Mouse (Mus musculus) stomach, postnatal 0 days (tissue): ENCODE data around the gene Pkn1. TPM values are rescaled to one million over a fixed set of nuclear protein-coding genes. Genes with fewer than 3 reads are reported as not detected.

Experiments used
- ATAC-seq: fragments of 200-750 bp; cut with Nextera tagmentation; 2 replicates; pipeline ENCODE4 v1.8.0; 2017; ENCODE audit not compliant: low FRiP score, low TSS enrichment
- DNase-seq: peaks from one replicate; pipeline ENCODE4 v3.0.0-alpha.2; 2016; ENCODE audit warnings: low spot score
- H3K27ac ChIP-seq: fragments of 300-500 bp; sonication (generic); replicated peaks from 2 replicates; pipeline ENCODE4 v1.5.1; 2014; ENCODE audit warnings: mild to moderate bottlenecking, control low read depth
- H3K27me3 ChIP-seq: fragments of 300-500 bp; sonication (generic); 2 replicates; pipeline ENCODE4 v1.6.1; 2014; ENCODE audit warnings: low read length; ENCODE audit not compliant: control insufficient read depth, insufficient read depth
- H3K36me3 ChIP-seq: fragments of 300-500 bp; sonication (generic); 2 replicates; pipeline ENCODE4 v1.6.1; 2014; ENCODE audit warnings: low read length, mixed read lengths; ENCODE audit not compliant: control insufficient read depth, insufficient read depth
- H3K4me1 ChIP-seq: fragments of 300-500 bp; sonication (generic); replicated peaks from 2 replicates; pipeline ENCODE4 v1.6.1; 2014; ENCODE audit warnings: antibody characterized with exemption; ENCODE audit not compliant: control insufficient read depth, insufficient read depth
- H3K4me2 ChIP-seq: fragments of 300-500 bp; sonication (generic); replicated peaks from 2 replicates; pipeline ENCODE4 v1.6.1; 2014; ENCODE audit warnings: low read depth, mild to moderate bottlenecking, control low read depth, moderate library complexity
- H3K4me3 ChIP-seq: fragments of 300-500 bp; sonication (generic); 2 replicates; pipeline ENCODE4 v1.5.1; 2014; ENCODE audit warnings: low read depth, low read length, control low read depth
- H3K9ac ChIP-seq: fragments of 300-500 bp; sonication (generic); 2 replicates; pipeline ENCODE4 v1.6.1; 2014; ENCODE audit warnings: mild to moderate bottlenecking, low read length, control low read depth, mixed read lengths
- H3K9me3 ChIP-seq: fragments of 300-500 bp; sonication (generic); 2 replicates; pipeline ENCODE4 v1.6.1; 2016; ENCODE audit warnings: low read length; ENCODE audit not compliant: control insufficient read depth
- CTCF ChIP-seq: IDR thresholded peaks from 2 replicates; pipeline ENCODE4 v1.5.1; 2016; ENCODE audit warnings: antibody characterized with exemption, low read depth, mild to moderate bottlenecking, moderate library complexity
- EP300 ChIP-seq: optimal IDR thresholded peaks from 2 replicates; pipeline ENCODE3; 2016; ENCODE audit warnings: antibody characterized with exemption
- WGBS: fragments of 180-500 bp; shearing (Covaris S2); extraction: QIAGEN DNeasy Blood & Tissue Kit; methylation state at CpG from one replicate; pipeline ENCODE4 v1.1.7; 2014; 5-methylcytosine and 5-hydroxymethylcytosine counted together
- polyA plus RNA-seq: library from polyadenylated mRNA; unstranded; fragments of >200 nt; fragmentation: Nextera tagmentation; extraction: Ambion mirVana; gene quantifications from 2 replicates; pipeline ENCODE4 v1.2.1, GENCODE M21; 2015

Gene Pkn1
- polyA plus RNA-seq, 1 experiment from 2014 or later: 14.4 TPM

- Histone ChIP-seq H3K27me3 (no peaks in the 10 kb centered on the region), H3K9ac (peak overlapping the region; percentile 94), H3K36me3 (no peaks in the 10 kb centered on the region), H3K4me3 (peak overlapping the region; percentile 84), H3K4me2 (peak overlapping the region; percentile 98), H3K27ac (peak overlapping the region; percentile 94), H3K4me1 (peaks cover 7% of the 10 kb centered on the region), H3K9me3 (no peaks in the 10 kb centered on the region)
- ATAC-seq (peak; percentile 12; the same call in 1 of the 2 replicates), DNase-seq (peak; percentile 66)
- no peak for TF ChIP-seq CTCF
- no peak for TF ChIP-seq EP300
- WGBS: 4% methylated on average over 15 of the region's 15 CpGs
Observed at GRCm38 (mm10) chr8:83698291-83698660, 703 bp downstream of the Pkn1 start.

GRCm38 (mm10) chr8:83697374-83698220, 1.4 kb downstream of the Pkn1 start:
- WGBS: 36% methylated on average over 19 of the region's 19 CpGs
- peak; percentile 69 for ATAC-seq

GRCm38 (mm10) chr8:83695351-83696106, 3.5 kb downstream of the Pkn1 start:
- no peak overlapping the region for H3K4me2 ChIP-seq
- H3K27me3 ChIP-seq: no peaks in the 10 kb centered on the region
- WGBS: 79% methylated on average over 17 of the region's 17 CpGs
- no peaks in the 10 kb centered on the region for H3K9me3 ChIP-seq
- DNase-seq: peak; percentile 31
- H3K4me3 ChIP-seq: no peak overlapping the region
- H3K36me3 ChIP-seq: peaks cover 18% of the 10 kb centered on the region
- H3K27ac ChIP-seq: peak overlapping the region; percentile 24; the same call in 1 of the 2 replicates
- H3K4me1 ChIP-seq: peaks cover 7% of the 10 kb centered on the region
- no peak for TF ChIP-seq CTCF
- TF ChIP-seq EP300: no peak
- ATAC-seq: no peak
- no peak overlapping the region for H3K9ac ChIP-seq

More at GRCm38 (mm10) chr8:83697374-83698220, 1.4 kb downstream of the Pkn1 start:
- peaks cover 1% of the 10 kb centered on the region for H3K36me3 ChIP-seq
- 0 out of 2 replicates have a peak, but pooled peaks have one; percentile 15 for TF ChIP-seq CTCF
- TF ChIP-seq EP300: no peak
- peak; percentile 84 for DNase-seq
- peak overlapping the region; percentile 94 for H3K9ac ChIP-seq
- peak overlapping the region; percentile 98 for H3K4me2 ChIP-seq
- no peaks in the 10 kb centered on the region for H3K9me3 ChIP-seq
- peaks cover 7% of the 10 kb centered on the region for H3K4me1 ChIP-seq
- peak overlapping the region; percentile 94 for H3K27ac ChIP-seq
- H3K27me3 ChIP-seq: no peaks in the 10 kb centered on the region
- H3K4me3 ChIP-seq: peak overlapping the region; percentile 84

GRCm38 (mm10) chr8:83694369-83695160, 4.4 kb downstream of the Pkn1 start:
- peak; percentile 40; the same call in 1 of the 2 replicates for ATAC-seq
- H3K4me2 ChIP-seq: no peak overlapping the region
- peak; percentile 42 for DNase-seq
- peaks cover 18% of the 10 kb centered on the region for H3K36me3 ChIP-seq
- H3K4me3 ChIP-seq: no peak overlapping the region
- H3K27me3 ChIP-seq: no peaks in the 10 kb centered on the region
- no peak for TF ChIP-seq EP300
- TF ChIP-seq CTCF: no peak
- H3K27ac ChIP-seq: peak overlapping the region; percentile 61
- no peak overlapping the region; the same call in 1 of the 2 replicates for H3K9ac ChIP-seq
- no peaks in the 10 kb centered on the region for H3K9me3 ChIP-seq
- H3K4me1 ChIP-seq: peaks cover 7% of the 10 kb centered on the region
- WGBS: 54% methylated on average over 11 of the region's 11 CpGs

GRCm38 (mm10) chr8:83693609-83694236, 5.3 kb downstream of the Pkn1 start:
- TF ChIP-seq CTCF (no peak), EP300 (no peak)
- Histone ChIP-seq H3K27me3 (no peaks in the 10 kb centered on the region), H3K27ac (peak overlapping the region; percentile 61; the same call in 1 of the 2 replicates), H3K9me3 (no peaks in the 10 kb centered on the region), H3K4me3 (no peak overlapping the region), H3K9ac (peak overlapping the region; percentile 8), H3K4me2 (no peak overlapping the region), H3K36me3 (peaks cover 18% of the 10 kb centered on the region), H3K4me1 (peaks cover 7% of the 10 kb centered on the region)
- DNase-seq (peak; percentile 41), ATAC-seq (no peak)
- WGBS: 74% methylated on average over 10 of the region's 10 CpGs
